Mouse (Mus musculus) heart, adult 2 months (tissue): ENCODE results near the gene Abca8a.
"Not testable (repeated sequence)": the region's sequence is repeated elsewhere in the genome, so short reads cannot be mapped to it uniquely, and the experiment has no call there.

Experiments
- CTCF ChIP-seq: fragments of 200-600 bp; IDR thresholded peaks from 2 replicates; pipeline ENCODE4 v1.8.1; 2022; ENCODE audit warnings: antibody characterized with exemption, mild to moderate bottlenecking, moderate library complexity
- EP300 ChIP-seq: fragments of 200-500 bp; IDR thresholded peaks from 2 replicates; pipeline ENCODE4 v1.6.1; 2011; ENCODE audit warnings: low read depth, low read length, control low read depth; ENCODE audit not compliant: insufficient read depth
- POLR2A ChIP-seq: fragments of 200-500 bp; IDR thresholded peaks from 2 replicates; pipeline ENCODE4 v1.6.1; 2011; ENCODE audit warnings: mild to moderate bottlenecking, low read depth, low read length, control low read depth; ENCODE audit not compliant: insufficient read depth

GRCm38 (mm10) chr11:109987460-109988072 is 108.2 kb downstream of the Abca8a start:
- TF ChIP-seq CTCF, EP300, POLR2A: not testable (repeated sequence)
